Mouse (Mus musculus) right cerebral cortex, adult 2 months (tissue): Measurements from ENCODE around the gene Klhdc8a.

Source experiments
- DNase-seq, 2 experiments: peaks; one replicate each; pipeline ENCODE4 v3.0.0; 2021 to 2022; ENCODE audit warnings: low spot score in 2 of 2

The Klhdc8a gene

DNA sequence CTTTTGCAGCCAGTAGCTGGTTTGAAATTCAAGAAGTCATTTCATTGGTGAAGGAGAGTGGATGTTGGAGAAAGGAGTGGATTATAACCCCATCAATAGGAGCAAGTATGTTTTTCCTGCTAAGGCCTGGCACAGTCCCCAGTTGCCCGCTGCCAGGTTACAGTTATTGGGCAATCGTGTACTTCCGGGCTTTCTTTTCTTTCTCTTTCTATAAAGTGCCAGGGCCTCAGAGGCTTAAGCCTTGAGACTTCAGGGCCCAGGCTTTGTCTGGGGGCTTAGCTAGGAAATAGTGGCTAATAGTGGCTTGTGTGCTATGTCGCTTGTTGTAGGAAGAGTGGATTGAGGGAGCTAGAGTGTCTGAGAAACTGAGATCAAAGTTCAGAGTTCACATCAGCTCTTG is 19.0 kb downstream of the Klhdc8a start:
- DNase-seq: no peak

DNA sequence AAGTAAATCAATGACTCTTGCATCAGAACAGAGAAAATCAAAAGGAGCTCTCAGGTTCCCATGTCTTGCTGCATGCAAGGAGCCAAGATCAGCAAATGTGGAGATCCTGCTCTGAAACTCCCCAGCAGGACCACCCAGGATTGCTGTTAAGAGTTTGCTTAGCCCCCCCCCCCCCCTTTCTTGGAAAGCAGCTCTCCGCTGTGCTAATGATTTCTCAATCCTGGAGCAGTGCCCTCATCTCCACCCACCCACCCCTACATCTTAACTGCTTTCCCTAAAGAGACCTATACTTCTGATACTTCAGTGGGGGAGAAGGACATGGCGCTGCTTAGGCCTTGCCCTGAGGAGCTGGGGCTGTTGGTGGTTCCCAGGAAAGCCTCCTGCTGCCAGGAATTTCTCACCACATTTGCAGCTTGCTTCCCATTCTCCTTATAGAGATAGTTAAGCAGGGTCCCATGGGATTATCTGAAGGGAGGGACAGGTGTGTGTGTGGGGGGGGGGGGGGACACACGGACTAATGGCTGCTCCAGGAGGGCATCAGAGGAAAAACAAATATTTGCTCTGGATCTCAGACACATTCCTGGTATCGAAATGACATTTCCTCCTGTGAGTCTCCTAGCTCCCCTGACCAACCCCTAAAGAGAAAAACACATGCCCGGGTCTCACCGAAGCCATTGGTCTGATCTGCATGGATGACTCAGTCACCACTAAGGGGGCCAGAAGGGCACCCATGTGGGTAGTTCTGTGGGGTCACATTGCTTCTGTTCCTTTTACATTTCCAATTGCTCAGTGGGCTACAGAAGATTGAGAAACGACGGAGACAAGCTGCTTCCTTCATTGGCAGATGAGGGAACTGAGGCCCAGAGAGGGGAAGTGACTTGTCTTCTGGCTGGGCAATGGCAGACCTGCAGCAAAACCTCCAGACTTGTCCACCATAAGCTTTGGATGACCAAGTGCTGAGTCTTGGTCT is 19.8 kb downstream of the Klhdc8a start:
- DNase-seq: no peak

DNA sequence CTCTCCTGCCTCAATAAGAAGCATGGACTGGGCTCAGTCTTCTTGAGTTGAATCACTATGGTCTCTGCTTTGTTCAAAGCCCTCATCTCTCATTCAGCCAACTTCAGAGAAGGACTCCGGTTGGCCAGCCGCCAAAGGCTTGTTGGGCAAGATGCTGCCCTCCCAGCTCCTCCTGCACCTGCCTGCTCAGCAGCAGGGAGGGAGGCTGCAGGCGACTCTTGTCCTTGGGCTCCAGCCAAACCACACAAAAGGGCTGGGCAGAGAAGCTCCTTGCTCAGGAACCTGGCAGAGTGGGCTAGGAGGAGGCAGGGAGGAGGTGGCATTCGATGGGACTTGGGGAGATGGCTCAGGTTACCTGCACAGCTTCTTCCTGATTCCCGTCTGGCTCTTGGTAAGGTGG is 20.8 kb downstream of the Klhdc8a start:
- no peak for DNase-seq

DNA sequence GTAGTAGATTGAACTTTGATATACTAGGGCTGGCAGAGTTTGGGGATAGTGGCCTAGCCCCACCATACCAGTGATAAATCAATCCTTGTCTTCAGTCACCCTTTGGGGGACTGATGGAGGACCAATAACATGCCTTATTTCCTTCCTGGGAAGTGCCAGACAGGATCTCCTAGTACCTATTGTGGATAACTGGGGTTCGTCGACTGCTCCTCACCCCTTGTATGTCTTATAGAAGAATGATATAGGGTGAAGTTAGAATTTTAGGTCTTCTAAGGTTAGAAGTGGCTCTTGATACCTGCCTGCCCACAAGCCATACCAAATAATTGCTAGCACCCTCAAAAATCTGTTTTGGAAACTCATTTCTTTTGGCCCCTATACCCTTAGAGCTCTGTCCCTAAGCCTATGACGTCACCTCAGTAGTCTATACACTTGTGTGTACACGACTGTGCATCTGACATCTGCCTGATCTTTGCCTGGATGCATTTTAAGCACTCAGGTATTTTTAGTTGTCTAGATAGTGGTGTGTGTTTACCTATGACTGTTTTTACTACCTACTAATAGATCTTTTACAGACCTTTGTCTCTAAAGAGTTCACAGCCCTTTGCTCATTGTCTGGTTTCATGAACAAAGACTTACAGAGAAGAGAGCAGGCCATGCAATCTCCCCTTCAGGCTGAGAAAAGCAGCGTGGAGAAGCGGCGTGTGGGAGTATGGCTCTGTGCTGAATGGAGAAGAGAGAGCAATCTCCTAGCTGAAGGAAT is 23.6 kb downstream of the Klhdc8a start:
- DNase-seq: peak in 1 of 2 experiments; percentile 24

DNA sequence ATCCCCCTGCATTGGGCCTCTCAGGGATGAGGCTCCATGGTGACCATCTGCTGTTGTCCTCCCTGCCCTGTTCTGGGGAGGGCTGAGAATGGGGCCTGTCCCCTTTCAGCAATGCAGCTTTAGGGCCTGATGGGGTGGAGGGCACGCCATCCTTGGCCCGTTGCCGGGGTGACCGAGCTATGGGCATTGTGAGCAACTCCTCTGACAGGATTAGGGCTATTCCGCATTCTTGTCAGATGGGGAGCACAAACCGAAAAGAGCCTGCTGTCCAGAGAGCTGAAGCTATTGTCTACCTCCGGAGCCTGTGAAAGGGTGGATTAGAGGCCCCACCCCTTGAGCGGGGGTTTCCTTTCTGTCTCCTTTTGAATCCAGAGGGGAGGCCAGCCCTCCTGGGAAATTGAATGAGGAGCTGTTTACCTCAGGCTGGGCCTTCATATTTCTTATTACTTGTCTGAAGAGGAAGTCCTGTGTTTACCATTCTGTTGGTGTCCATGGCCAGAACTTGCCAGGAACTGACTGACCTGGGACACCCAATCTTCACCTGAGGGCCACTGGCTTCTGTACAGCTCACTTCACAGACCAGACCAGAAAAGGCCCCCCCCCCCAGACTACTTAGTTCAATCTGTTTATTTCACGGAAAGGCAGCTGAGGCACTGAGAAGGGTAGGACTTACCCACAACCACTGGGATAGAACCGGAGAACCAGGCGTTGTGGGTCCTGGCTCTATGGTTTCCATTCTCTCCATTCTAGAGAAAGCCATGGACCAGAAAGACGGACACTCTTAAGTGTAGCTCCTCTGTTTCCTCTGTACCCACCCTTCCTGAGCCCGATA is 24.5 kb downstream of the Klhdc8a start:
- no peak for DNase-seq

DNA sequence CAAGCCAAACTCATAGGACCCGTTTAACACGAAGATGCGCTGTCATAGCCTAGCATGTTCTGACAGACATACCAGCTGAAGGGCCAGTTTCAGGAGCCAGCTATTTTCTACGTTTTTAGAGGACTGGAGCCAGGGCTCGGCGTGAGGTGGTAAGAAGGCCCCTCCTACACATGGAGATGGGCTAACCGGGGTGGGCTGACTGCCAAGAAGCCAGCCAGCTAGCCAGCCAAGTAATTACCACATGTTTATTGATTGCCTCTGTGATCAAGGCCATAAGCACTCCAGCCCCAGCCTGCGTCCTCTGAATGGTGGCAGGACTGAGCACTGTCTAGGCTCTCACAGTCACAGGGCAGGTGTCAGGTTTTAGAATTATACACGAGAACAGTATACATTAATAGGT is 28.4 kb downstream of the Klhdc8a start:
- DNase-seq: no peak

DNA sequence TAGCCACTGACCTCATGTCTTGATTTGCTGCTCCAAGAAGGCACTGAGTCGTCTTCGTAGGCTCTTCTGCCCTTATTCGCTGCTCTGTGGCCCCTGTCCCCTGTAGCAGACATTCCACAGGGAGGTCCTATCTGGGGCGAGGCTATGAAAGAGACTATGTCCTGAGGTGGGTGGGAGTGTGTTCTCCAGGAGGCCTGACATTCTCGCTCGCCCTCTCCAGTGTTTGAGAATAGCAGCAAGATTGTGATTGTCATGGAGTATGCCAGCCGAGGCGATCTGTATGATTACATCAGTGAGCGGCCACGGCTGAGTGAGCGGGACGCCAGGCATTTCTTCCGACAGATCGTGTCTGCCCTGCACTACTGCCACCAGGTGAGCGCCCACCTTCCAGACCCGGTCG is 29.1 kb downstream of the Klhdc8a start:
- DNase-seq: no peak

DNA sequence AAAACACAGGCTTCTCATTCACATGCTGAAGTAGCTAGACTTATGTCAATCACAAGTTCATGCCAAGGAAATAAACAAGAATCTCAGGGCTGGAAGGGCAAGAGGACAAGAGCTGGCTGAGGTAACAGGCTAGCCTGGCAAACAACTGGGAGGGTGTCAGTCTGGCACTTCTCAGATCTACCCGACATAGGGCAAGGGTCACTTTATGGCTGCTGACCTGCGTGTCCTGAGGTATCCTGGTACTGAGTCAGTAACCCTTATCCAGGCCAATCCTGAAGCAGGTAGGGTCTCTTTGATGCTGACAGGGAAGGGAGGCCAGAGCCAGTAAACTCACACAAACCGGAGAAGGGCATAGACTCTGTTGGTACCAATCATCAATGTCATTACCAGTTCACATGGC is 30.1 kb downstream of the Klhdc8a start:
- DNase-seq: no peak

DNA sequence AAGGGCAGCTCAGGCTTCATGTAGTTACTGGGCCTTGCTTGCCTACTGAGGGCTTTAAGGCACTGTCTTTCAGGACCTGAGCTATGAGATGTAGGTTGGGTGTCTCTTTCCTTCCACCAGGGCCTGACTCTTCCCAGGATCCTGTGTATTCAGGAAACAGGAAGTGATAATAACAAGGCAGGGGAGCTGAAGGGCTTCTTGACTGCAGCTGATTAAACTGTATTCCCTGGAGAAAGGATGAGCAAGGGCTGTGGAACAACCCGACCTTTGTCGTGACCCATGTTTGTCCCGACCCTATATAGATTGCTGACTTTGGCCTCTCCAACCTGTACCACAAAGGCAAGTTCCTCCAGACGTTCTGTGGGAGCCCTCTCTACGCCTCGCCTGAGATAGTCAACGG is 31.2 kb downstream of the Klhdc8a start:
- DNase-seq: no peak

DNA sequence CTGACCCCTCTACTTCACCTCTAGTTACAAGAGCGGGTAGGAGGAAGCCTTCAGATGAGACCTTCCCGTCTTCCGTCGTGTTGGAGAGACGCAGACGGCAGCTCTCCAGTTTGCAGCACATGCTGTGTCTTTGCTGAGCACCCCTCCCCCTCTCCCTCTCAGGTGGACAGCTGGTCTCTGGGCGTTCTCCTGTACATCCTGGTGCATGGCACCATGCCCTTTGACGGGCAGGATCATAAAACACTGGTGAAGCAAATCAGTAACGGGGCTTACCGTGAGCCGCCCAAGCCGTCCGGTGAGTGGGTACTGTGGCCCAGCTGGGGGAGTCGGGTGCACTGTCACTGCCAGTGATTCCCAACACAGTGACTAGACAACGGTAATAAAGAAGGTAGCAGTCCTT is 32.0 kb downstream of the Klhdc8a start:
- no peak for DNase-seq

DNA sequence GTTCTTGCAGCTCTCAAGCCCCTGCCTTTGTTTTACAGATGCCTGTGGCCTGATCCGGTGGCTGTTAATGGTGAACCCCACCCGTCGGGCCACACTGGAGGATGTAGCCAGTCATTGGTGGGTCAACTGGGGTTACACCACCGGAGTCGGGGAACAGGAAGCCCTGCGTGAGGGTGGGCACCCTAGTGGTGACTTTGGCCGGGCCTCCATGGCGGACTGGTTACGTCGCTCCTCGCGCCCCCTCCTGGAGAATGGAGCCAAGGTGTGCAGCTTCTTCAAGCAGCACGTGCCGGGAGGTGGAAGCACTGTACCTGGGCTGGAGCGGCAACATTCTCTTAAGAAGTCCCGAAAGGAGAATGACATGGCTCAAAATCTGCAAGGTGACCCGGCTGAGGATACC is 32.9 kb downstream of the Klhdc8a start:
- no peak for DNase-seq

DNA sequence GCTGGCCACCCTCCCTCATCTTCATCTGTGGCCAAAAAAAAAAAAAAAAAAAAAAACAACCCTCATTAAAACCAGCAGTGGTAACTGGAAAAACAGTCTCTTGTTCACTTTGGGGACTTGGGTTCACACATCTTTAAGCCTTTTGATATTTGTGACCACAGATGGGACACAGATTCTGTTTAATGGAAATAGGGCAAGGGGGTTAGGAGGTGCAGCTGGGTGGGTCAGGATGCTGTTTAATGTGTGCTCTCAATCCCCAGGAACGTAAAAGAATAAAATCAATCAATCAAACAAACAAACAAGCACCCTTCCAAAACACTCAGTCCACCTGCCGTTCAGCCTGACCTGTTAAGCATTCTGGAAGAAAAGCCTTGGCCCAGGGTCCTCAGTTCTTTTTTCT is 34.8 kb downstream of the Klhdc8a start:
- DNase-seq: no peak

DNA sequence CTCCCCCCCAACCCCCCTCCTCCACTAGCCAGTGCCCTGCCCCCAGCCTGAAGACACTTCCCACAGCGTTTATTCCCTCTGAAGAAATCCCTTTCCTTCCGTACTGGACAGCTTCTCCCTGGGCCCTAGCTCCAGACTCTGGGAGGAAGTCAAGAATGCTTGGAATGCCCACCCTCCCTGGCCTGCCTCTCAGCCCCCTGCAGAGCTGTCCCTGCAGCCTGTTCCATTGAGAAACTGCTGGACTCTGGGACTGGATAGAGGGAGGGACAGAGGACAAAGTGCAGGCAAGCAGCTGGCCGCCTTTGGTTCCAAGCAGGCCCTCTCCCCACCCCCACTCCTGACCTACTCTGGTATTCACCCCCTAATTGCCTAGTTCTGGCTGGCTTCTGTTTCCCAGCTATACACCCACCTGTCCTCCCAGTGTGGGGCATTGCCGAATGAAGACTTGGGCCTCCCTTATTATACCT is 35.3 kb downstream of the Klhdc8a start:
- DNase-seq: no peak

DNA sequence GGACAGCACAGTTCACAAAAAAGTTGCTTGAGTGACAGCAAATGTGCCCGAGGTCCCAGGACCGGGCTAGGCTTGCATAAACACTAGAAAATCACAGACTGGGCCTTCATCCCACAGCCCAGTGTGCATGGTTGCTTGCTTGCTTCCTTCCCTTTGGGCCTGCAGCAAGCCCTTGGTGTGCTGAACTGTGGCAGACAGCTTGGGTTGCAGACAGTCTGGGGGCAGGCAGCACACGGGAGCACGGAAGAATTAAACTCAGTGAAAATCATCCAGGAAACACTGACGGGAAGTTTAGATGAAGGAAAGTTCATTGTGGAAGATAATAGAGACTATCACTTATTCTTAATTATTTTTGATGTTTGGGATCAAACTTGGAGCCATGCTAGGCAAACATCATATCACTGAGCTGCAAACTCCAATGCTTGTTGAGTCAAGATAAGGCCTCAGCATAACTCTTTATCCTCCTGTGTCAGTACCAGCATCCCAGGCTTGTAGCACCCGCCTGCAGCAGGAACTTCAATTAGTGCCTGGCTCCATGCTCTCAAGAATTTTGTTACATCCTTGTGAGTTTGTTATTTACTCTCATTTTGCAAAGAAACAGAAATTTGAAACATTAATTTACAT is 35.9 kb downstream of the Klhdc8a start:
- DNase-seq: no peak

DNA sequence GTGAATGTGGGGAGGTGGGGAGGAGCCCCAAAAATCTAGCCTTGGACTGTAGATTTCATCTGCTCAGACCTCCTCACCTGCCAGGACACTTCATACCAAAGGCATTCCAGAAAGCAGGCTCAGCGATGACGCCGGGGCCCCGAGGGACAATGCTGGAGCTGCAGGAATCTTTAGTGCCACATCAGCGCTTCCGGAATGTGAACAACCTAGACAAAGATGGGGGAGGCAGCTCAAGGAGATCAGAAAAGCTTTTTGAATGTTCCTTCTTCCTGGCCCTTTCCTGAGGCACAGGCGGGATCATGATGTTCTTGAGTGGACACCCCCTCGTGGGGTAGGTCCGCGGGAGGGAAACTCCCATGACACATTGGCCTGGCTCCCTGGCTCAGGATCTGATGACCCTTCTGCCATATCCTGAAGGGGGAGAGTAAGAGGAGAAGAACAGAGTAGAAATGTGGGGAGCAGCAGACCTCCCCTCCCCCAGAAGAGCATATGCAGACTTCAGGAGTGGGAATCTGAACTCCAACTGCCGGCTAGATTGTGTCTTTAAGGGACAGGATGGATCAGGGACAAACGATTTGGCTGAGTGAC is 37.0 kb downstream of the Klhdc8a start:
- no peak for DNase-seq

DNA sequence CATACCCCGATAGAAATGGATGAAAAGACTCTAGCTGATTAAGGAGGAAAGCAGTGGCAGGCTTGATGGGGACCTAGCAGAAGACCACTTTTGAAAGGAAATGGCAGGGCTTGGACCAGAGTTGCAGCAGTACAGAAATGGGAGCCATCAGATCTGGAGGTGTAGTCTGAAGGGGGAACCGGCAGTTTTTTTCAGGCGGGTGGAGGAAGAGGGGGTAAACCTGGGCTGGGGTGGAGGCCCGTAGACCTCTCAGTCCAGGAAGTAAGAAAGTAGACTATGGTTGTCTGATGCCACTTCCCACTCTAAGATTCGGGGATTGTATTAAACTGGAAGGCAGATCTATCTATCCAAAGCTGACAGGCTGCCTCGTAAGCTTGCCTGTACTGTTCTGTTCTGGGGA is 38.5 kb downstream of the Klhdc8a start:
- no peak for DNase-seq

DNA sequence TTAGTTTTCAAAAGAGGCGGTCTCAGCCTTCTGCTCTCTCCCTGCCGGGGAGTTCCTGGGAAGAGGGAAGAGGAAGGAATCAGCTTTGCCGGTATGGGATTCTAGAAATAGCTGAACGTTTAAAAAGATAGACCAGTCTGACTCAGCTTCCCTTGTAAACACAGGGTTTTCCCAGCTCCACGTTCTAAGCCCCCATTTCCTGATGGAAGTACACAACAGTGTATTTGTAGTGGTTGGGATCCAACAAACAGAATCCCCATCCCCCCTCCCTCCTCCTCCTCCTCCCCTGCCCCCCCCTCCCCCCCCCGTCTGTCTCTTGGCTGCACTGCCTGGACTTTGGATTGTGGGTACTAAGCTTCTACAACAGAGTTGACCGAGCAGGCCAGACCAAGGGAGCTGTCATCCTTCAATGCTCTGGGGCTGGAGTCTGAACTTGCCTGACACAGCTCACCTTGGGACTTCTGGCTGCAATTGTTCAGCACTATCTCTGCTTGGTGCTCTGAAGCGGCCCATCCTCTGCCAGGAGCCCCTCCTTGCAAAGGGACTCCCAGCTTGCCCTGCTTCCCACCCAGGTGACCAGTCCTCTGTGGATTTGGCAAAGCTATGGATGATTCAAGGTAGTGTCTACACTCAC is 39.7 kb downstream of the Klhdc8a start:
- no peak for DNase-seq

DNA sequence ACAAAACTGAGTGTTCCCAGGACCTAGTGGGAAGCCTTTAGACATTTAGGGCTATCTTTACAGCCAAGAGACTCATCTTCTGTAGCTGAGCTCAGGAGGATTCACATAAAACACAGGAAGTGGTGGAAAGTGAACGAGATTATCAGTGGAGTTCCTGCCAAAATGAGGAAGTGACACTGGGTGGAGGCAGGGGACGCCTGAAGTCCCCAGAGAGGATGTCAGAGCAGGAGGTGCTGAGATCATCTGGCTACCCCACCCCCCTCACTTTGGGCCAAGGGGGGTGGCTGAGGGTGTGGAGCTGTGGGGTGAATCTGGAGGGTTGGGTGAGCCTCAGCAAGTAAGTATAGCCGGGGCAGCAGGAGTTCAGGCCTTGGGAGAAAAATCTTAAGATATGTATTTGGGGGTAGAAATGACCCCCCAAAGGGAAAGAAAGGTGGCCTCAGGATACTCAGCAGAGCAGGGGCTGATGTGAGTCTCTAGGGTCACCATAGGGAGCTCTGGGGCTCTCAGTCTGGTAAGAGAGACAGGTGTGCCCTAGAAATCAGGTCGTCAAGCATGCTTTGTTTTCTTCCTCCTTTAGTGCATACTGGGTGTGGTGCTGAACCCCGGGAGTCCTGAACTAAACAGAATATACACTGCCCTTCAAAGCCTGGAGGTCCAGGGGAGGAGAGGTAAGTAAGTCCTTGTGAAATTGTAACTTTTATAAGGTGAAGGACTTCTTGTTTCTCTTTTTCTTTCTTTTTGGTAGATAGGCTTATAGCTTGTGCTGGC is 43.5 kb downstream of the Klhdc8a start:
- no peak for DNase-seq

DNA sequence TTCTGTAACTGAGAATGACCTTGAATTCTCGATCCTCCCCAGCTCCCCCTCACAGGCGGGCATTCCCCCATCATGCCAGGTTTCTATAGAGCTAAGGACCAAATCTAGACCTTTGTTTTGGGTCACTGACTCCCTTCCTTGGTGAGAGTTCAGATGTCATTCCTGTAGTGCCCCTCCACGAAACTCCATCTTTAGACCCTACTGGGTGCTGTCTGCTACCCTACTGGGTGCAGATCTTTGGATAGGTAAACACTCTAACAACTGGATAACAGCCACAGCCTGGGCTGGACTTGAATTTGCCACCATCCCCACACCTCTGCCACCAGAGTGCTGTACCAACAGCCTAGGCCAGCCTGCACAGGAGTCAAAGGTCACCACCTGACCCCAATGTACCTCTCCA is 44.1 kb downstream of the Klhdc8a start:
- no peak for DNase-seq

DNA sequence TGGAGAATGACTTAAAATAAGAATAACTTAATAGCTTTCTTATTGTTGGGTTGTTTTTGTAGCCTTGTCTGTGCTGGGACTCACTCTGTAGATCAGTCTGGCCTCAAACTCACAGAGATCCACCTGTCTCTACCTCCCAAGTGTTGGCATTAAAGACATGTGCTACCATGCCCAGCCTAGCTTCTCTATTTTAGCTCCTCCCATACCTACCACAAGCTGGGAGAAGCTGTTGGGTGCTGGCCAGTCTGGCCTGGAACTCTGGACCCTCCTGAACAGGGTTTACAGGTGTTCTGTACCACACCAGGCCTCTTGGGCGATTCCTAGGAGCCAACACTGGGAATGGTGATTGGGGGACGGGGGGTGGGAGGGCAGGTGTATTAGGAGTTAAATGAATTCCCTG is 44.8 kb downstream of the Klhdc8a start:
- DNase-seq: no peak
